Mouse (Mus musculus): ENCODE results near the gene Ccdc85c. TPM values are rescaled to one million over a fixed set of nuclear protein-coding genes. Genes with fewer than 3 reads are reported as not detected.

The Ccdc85c gene
- polyA plus RNA-seq, 2 experiments = 1.8 TPM

GRCm38 (mm10) chr12:108198447-108198846 lies 76.8 kb downstream of the Ccdc85c start:
- H3K9ac ChIP-seq (replicated peaks) = no peak overlapping the region
- no peak for DNase-seq (ENCODE audit: low read depth in 3 of 3, low spot score in 3 of 3)
- H3K27ac ChIP-seq = no peak overlapping the region
- H3K4me1 ChIP-seq (replicated peaks; ENCODE audit: control insufficient read depth in 2 of 2, insufficient read depth in 2 of 2, low read length in 1 of 2) = no peaks in the 10 kb centered on the region
- ATAC-seq (ENCODE audit: insufficient read depth) = no peak
- TF ChIP-seq CTCF (IDR thresholded peaks at IDR 0.05; ENCODE audit: low read depth) (no peak), EP300 (IDR thresholded peaks at IDR 0.05; ENCODE audit: low read depth) (no peak)
- 81% methylated on average over 4 of the region's 4 CpGs for WGBS (ENCODE audit: insufficient replicate concordance)
- no peaks in the 10 kb centered on the region for H3K27me3 ChIP-seq (ENCODE audit: control insufficient read depth, insufficient read depth, low read length)
- no peak overlapping the region for H3K4me3 ChIP-seq (ENCODE audit: insufficient read depth in 1 of 2, low read depth in 2 of 2, low read length in 2 of 2)
- H3K9me3 ChIP-seq (ENCODE audit: control insufficient read depth, low read length) = no peaks in the 10 kb centered on the region
- H3K36me3 ChIP-seq (replicated peaks; ENCODE audit: control insufficient read depth, insufficient read depth, low read depth) = peaks cover 52% of the 10 kb centered on the region
- no peak overlapping the region for H3K4me2 ChIP-seq (ENCODE audit: low read depth)

- DNase-seq (ENCODE audit: low read depth in 3 of 3, low spot score in 3 of 3) (no peak), ATAC-seq (ENCODE audit: insufficient read depth) (no peak)
- H3K27me3 ChIP-seq (ENCODE audit: control insufficient read depth, insufficient read depth, low read length) = no peaks in the 10 kb centered on the region
- 89% methylated on average over 11 of the region's 11 CpGs for WGBS (ENCODE audit: insufficient replicate concordance)
- no peaks in the 10 kb centered on the region for H3K9me3 ChIP-seq (ENCODE audit: control insufficient read depth, low read length)
- TF ChIP-seq EP300 (IDR thresholded peaks at IDR 0.05; ENCODE audit: low read depth) = no peak
- TF ChIP-seq CTCF (IDR thresholded peaks at IDR 0.05; ENCODE audit: low read depth) = no peak
- no peak overlapping the region for H3K9ac ChIP-seq (replicated peaks)
- H3K27ac ChIP-seq = no peak overlapping the region
- H3K36me3 ChIP-seq (replicated peaks; ENCODE audit: control insufficient read depth, insufficient read depth, low read depth) = peaks cover 49% of the 10 kb centered on the region
- no peak overlapping the region for H3K4me2 ChIP-seq (ENCODE audit: low read depth)
- no peak overlapping the region for H3K4me3 ChIP-seq (ENCODE audit: insufficient read depth in 1 of 2, low read depth in 2 of 2, low read length in 2 of 2)
- H3K4me1 ChIP-seq (replicated peaks; ENCODE audit: control insufficient read depth in 2 of 2, insufficient read depth in 2 of 2, low read length in 1 of 2) = no peaks in the 10 kb centered on the region
Observed at GRCm38 (mm10) chr12:108195761-108196160, 79.5 kb downstream of the Ccdc85c start.

- no peak for DNase-seq (ENCODE audit: low read depth in 3 of 3, low spot score in 3 of 3)
- Histone ChIP-seq H3K9ac (replicated peaks) (no peak overlapping the region), H3K9me3 (ENCODE audit: control insufficient read depth, low read length) (no peaks in the 10 kb centered on the region), H3K27ac (no peak overlapping the region), H3K4me2 (ENCODE audit: low read depth) (no peak overlapping the region), H3K36me3 (replicated peaks; ENCODE audit: control insufficient read depth, insufficient read depth, low read depth) (peaks cover 55% of the 10 kb centered on the region), H3K27me3 (ENCODE audit: control insufficient read depth, insufficient read depth, low read length) (no peaks in the 10 kb centered on the region), H3K4me3 (ENCODE audit: insufficient read depth in 1 of 2, low read depth in 2 of 2, low read length in 2 of 2) (no peak overlapping the region), H3K4me1 (replicated peaks; ENCODE audit: control insufficient read depth in 2 of 2, insufficient read depth in 2 of 2, low read length in 1 of 2) (no peaks in the 10 kb centered on the region)
- ATAC-seq (ENCODE audit: insufficient read depth) = no peak
- no peak for TF ChIP-seq EP300 (IDR thresholded peaks at IDR 0.05; ENCODE audit: low read depth)
- TF ChIP-seq CTCF (IDR thresholded peaks at IDR 0.05; ENCODE audit: low read depth) = no peak
- WGBS (ENCODE audit: insufficient replicate concordance) = 87% methylated on average over 5 of the region's 5 CpGs
Observed at GRCm38 (mm10) chr12:108193878-108194277, 81.3 kb downstream of the Ccdc85c start.

DNA sequence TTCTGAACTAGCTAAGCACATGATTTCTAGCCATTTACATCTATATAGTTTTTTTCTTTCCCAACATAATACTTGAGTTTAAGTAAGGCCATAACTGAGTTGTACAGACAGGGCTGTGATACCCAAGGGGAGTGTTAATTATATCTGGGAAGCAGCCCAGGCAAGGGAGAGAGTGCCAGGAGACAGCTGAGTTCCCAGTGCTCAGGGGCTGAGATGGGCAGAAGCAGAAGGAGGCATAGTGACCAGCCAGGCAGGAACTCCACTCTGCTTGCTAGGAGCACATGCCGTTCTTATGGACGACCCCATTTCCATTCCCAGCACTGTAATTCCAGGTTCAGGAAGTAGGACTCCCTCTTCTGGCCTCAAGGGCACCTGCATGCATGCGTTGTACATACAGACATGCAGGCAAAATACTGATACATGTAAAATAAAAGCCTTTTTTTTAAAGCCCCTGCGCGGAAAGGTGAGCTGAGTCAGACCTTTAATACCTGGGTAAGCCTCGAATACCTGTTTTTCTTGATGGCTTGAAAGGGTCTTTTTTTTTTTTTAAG lies 87.6 kb downstream of the Ccdc85c start:
- no peaks in the 10 kb centered on the region for H3K27me3 ChIP-seq (ENCODE audit: control insufficient read depth, insufficient read depth, low read length)
- 87% methylated on average over 6 of the region's 6 CpGs for WGBS (ENCODE audit: insufficient replicate concordance)
- no peak overlapping the region for H3K9ac ChIP-seq (replicated peaks)
- DNase-seq (ENCODE audit: low read depth in 3 of 3, low spot score in 3 of 3) (no peak), ATAC-seq (ENCODE audit: insufficient read depth) (no peak)
- H3K36me3 ChIP-seq (replicated peaks; ENCODE audit: control insufficient read depth, insufficient read depth, low read depth) = peaks cover 46% of the 10 kb centered on the region
- no peak overlapping the region for H3K4me3 ChIP-seq (ENCODE audit: insufficient read depth in 1 of 2, low read depth in 2 of 2, low read length in 2 of 2)
- no peak for TF ChIP-seq EP300 (IDR thresholded peaks at IDR 0.05; ENCODE audit: low read depth)
- TF ChIP-seq CTCF (IDR thresholded peaks at IDR 0.05; ENCODE audit: low read depth) = peak; percentile 27; the same call in 1 of the 2 replicates
- no peak overlapping the region for H3K4me2 ChIP-seq (ENCODE audit: low read depth)
- no peaks in the 10 kb centered on the region for H3K9me3 ChIP-seq (ENCODE audit: control insufficient read depth, low read length)
- no peak overlapping the region for H3K27ac ChIP-seq
- no peaks in the 10 kb centered on the region for H3K4me1 ChIP-seq (replicated peaks; ENCODE audit: control insufficient read depth in 2 of 2, insufficient read depth in 2 of 2, low read length in 1 of 2)

DNA sequence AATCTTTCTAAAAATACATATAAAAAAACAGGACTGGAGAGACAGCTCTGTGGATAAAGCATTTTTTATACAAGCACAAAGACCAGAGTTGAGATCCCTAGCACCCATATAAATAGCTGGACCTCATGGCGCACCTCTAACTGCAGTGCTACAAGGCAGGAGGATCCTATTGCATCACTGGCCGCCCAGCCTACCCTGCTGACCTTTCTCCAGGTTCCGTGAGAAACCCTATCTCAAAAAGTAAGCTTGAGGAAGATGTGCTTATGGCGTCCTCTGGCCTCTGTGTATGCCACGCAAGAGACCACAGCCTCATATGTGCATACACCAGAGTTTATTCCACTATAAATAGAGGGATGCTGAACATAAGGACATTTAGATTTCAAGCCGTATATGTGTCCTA lies 93.5 kb downstream of the Ccdc85c start:
- Histone ChIP-seq H3K9me3 (ENCODE audit: control insufficient read depth, low read length) (no peaks in the 10 kb centered on the region), H3K27me3 (ENCODE audit: control insufficient read depth, insufficient read depth, low read length) (no peaks in the 10 kb centered on the region), H3K27ac (no peak overlapping the region), H3K36me3 (replicated peaks; ENCODE audit: control insufficient read depth, insufficient read depth, low read depth) (peaks cover 7% of the 10 kb centered on the region), H3K4me1 (replicated peaks; ENCODE audit: control insufficient read depth in 2 of 2, insufficient read depth in 2 of 2, low read length in 1 of 2) (peaks cover 5 to 20% of the 10 kb centered on the region in 2 experiments), H3K4me2 (ENCODE audit: low read depth) (no peak overlapping the region), H3K9ac (replicated peaks) (no peak overlapping the region), H3K4me3 (ENCODE audit: insufficient read depth in 1 of 2, low read depth in 2 of 2, low read length in 2 of 2) (no peak overlapping the region)
- no peak for ATAC-seq (ENCODE audit: insufficient read depth)
- TF ChIP-seq EP300 (IDR thresholded peaks at IDR 0.05; ENCODE audit: low read depth) = no peak
- no peak for TF ChIP-seq CTCF (IDR thresholded peaks at IDR 0.05; ENCODE audit: low read depth)
- DNase-seq (ENCODE audit: low read depth in 3 of 3, low spot score in 3 of 3) = no peak
- 84% methylated on average over 6 of the region's 6 CpGs for WGBS (ENCODE audit: insufficient replicate concordance)
